Mouse (Mus musculus) T-helper 2 cell (primary cell): ENCODE measurements around the gene Pp2d1.

Experiments
- in situ Hi-C: fragments of 300-600 bp; cut with MboI, MseI; formaldehyde crosslinking; loops from one replicate; pipeline ENCODE4 v1.15.1; 2025; ENCODE audit warnings: high pct_unique_total_duplicates

Gene Pp2d1

GRCm38 (mm10) chr17:53566919-53567345 lies 27.7 kb upstream of the Pp2d1 start:
- in situ Hi-C loops: no loop called here

- in situ Hi-C loops: no loop called here
Measured at GRCm38 (mm10) chr17:53566161-53566918, 27.1 kb upstream of the Pp2d1 start, which contains the start of gene Kat2b. Gene Kat2b (plus strand): TSS chr17:53566861.

- in situ Hi-C loops: no loop called here
Measured at GRCm38 (mm10) chr17:53564837-53565236, 25.6 kb upstream of the Pp2d1 start.

- in situ Hi-C loops: no loop called here
Measured at GRCm38 (mm10) chr17:53561458-53562029, 22.3 kb upstream of the Pp2d1 start.

- in situ Hi-C loops: no loop called here
Measured at GRCm38 (mm10) chr17:53559646-53560045, 20.4 kb upstream of the Pp2d1 start.

- in situ Hi-C loops: no loop called here
Measured at GRCm38 (mm10) chr17:53557443-53557842, 18.2 kb upstream of the Pp2d1 start.

- in situ Hi-C loops: no loop called here
Measured at GRCm38 (mm10) chr17:53554813-53555212, 15.6 kb upstream of the Pp2d1 start.

- in situ Hi-C loops: no loop called here
Measured at GRCm38 (mm10) chr17:53554088-53554487, 14.8 kb upstream of the Pp2d1 start.

- in situ Hi-C loops: no loop called here
Measured at GRCm38 (mm10) chr17:53551306-53552299, 12.4 kb upstream of the Pp2d1 start.

- in situ Hi-C loops: loop anchor here (5.0 kb wide), 1 partner anchor 96 kb away; no protein-coding TSS in a partner anchor
Measured at GRCm38 (mm10) chr17:53543591-53544324, 4.5 kb upstream of the Pp2d1 start.

- in situ Hi-C loops: loop anchor here (5.0 kb wide), 1 partner anchor 95 kb away; no protein-coding TSS in a partner anchor
Measured at GRCm38 (mm10) chr17:53542536-53542935, 3.3 kb upstream of the Pp2d1 start.

GRCm38 (mm10) chr17:53532425-53532824 lies 6.8 kb downstream of the Pp2d1 start:
- in situ Hi-C loops: no loop called here

GRCm38 (mm10) chr17:53531160-53531559 lies 8.1 kb downstream of the Pp2d1 start:
- in situ Hi-C loops: no loop called here

- in situ Hi-C loops: no loop called here
Measured at GRCm38 (mm10) chr17:53528034-53528433, 11.2 kb downstream of the Pp2d1 start.

GRCm38 (mm10) chr17:53520509-53520908 lies 18.7 kb downstream of the Pp2d1 start:
- in situ Hi-C loops: no loop called here

- in situ Hi-C loops: loop anchor here (10.0 kb wide), 1 partner anchor 315 kb away; no protein-coding TSS in a partner anchor
Measured at GRCm38 (mm10) chr17:53519364-53519763, 19.9 kb downstream of the Pp2d1 start.

- in situ Hi-C loops: loop anchor here (10.0 kb wide), 1 partner anchor 322 kb away; no protein-coding TSS in a partner anchor
Measured at GRCm38 (mm10) chr17:53512311-53512951, 26.8 kb downstream of the Pp2d1 start.

GRCm38 (mm10) chr17:53502966-53503365 lies 36.3 kb downstream of the Pp2d1 start:
- in situ Hi-C loops: no loop called here

GRCm38 (mm10) chr17:53489007-53489378 lies 50.3 kb downstream of the Pp2d1 start:
- in situ Hi-C loops: no loop called here

GRCm38 (mm10) chr17:53488291-53489006 lies 50.8 kb downstream of the Pp2d1 start:
- in situ Hi-C loops: no loop called here
